Mouse (Mus musculus) testis, adult 2 months (tissue): ENCODE measurements around the gene Anxa7.

ENCODE experiments used
- CTCF ChIP-seq: fragments of 200-500 bp; IDR thresholded peaks from 2 replicates; pipeline ENCODE4 v1.5.1; 2012; ENCODE audit warnings: low read depth, mild to moderate bottlenecking, inconsistent platforms, low read length, moderate library complexity; ENCODE audit not compliant: control insufficient read depth, insufficient read depth, insufficient replicate concordance
- POLR2A ChIP-seq: fragments of 200-500 bp; IDR thresholded peaks from 2 replicates; pipeline ENCODE4 v1.6.1; 2012; ENCODE audit warnings: low read depth, mild to moderate bottlenecking, inconsistent platforms, low read length, moderate library complexity; ENCODE audit not compliant: control insufficient read depth

GRCm38 (mm10) chr14:20432420-20432819 is 47.5 kb downstream of the Anxa7 start:
- TF ChIP-seq CTCF (no peak), POLR2A (no peak)
